Mouse (Mus musculus): ENCODE data around the gene Ctsw. TPM values are rescaled to one million over a fixed set of nuclear protein-coding genes. Genes with fewer than 3 reads are reported as not detected.

Ctsw gene
- total and polyA plus RNA-seq, 2 experiments from 2014 or later: 1.2 to 2.0 TPM

- Histone ChIP-seq H3K4me3 (ENCODE audit: low read length) (no peak overlapping the region), H3K4me2 (ENCODE audit: low read depth, low read length) (no peak overlapping the region), H3K4me1 (ENCODE audit: insufficient read depth, low read length) (peaks cover 7% of the 10 kb centered on the region), H3K9me3 (ENCODE audit: low read length) (no peaks in the 10 kb centered on the region), H3K9ac (replicated peaks; ENCODE audit: low read length) (no peak overlapping the region), H3K36me3 (ENCODE audit: insufficient read depth, low read length) (no peaks in the 10 kb centered on the region), H3K27me3 (ENCODE audit: insufficient read depth, low read length) (no peaks in the 10 kb centered on the region), H3K27ac (no peak overlapping the region)
- 82% methylated on average over 3 of the region's 3 CpGs for WGBS
- peak; percentile 33 for TF ChIP-seq CTCF (IDR thresholded peaks at IDR 0.05; ENCODE audit: low read depth)
- no peak for ATAC-seq
- DNase-seq (ENCODE audit: low spot score): no peak
These were observed 4.5 kb upstream of the Ctsw start for GRCm38 (mm10) chr19:5472857-5473256.

GRCm38 (mm10) chr19:5471846-5472245 lies 3.5 kb upstream of the Ctsw start:
- H3K9me3 ChIP-seq (ENCODE audit: low read length): no peaks in the 10 kb centered on the region
- no peak for TF ChIP-seq CTCF (IDR thresholded peaks at IDR 0.05; ENCODE audit: low read depth)
- WGBS: 33% methylated on average over 5 of the region's 5 CpGs
- DNase-seq (ENCODE audit: low spot score) (no peak), ATAC-seq (no peak)
- peaks cover 7% of the 10 kb centered on the region for H3K4me1 ChIP-seq (ENCODE audit: insufficient read depth, low read length)
- no peaks in the 10 kb centered on the region for H3K27me3 ChIP-seq (ENCODE audit: insufficient read depth, low read length)
- no peak overlapping the region for H3K9ac ChIP-seq (replicated peaks; ENCODE audit: low read length)
- no peak overlapping the region for H3K4me3 ChIP-seq (ENCODE audit: low read length)
- no peak overlapping the region for H3K27ac ChIP-seq
- no peak overlapping the region for H3K4me2 ChIP-seq (ENCODE audit: low read depth, low read length)
- peaks cover 9% of the 10 kb centered on the region; the same call in 1 of the 2 replicates for H3K36me3 ChIP-seq (ENCODE audit: insufficient read depth, low read length)

GRCm38 (mm10) chr19:5466916-5467500 lies 1.3 kb downstream of the Ctsw start:
- WGBS: 91% methylated on average over 6 of the region's 6 CpGs
- Histone ChIP-seq H3K4me3 (ENCODE audit: low read length) (no peak overlapping the region), H3K9me3 (ENCODE audit: low read length) (no peaks in the 10 kb centered on the region), H3K27me3 (ENCODE audit: insufficient read depth, low read length) (no peaks in the 10 kb centered on the region), H3K4me2 (ENCODE audit: low read depth, low read length) (no peak overlapping the region), H3K4me1 (ENCODE audit: insufficient read depth, low read length) (no peaks in the 10 kb centered on the region), H3K36me3 (ENCODE audit: insufficient read depth, low read length) (peaks cover 35% of the 10 kb centered on the region), H3K9ac (replicated peaks; ENCODE audit: low read length) (no peak overlapping the region), H3K27ac (no peak overlapping the region)
- ATAC-seq (no peak), DNase-seq (ENCODE audit: low spot score) (no peak)
- no peak for TF ChIP-seq CTCF (IDR thresholded peaks at IDR 0.05; ENCODE audit: low read depth)

GRCm38 (mm10) chr19:5465037-5465436 lies 3.3 kb downstream of the Ctsw start:
- Histone ChIP-seq H3K36me3 (ENCODE audit: insufficient read depth, low read length) (peaks cover 35% of the 10 kb centered on the region), H3K4me2 (ENCODE audit: low read depth, low read length) (no peak overlapping the region), H3K4me1 (ENCODE audit: insufficient read depth, low read length) (peaks cover 8% of the 10 kb centered on the region), H3K4me3 (ENCODE audit: low read length) (no peak overlapping the region), H3K9me3 (ENCODE audit: low read length) (no peaks in the 10 kb centered on the region), H3K27me3 (ENCODE audit: insufficient read depth, low read length) (no peaks in the 10 kb centered on the region), H3K9ac (replicated peaks; ENCODE audit: low read length) (no peak overlapping the region), H3K27ac (no peak overlapping the region)
- 94% methylated on average over 8 of the region's 8 CpGs for WGBS
- ATAC-seq (no peak), DNase-seq (ENCODE audit: low spot score) (no peak)
- TF ChIP-seq CTCF (IDR thresholded peaks at IDR 0.05; ENCODE audit: low read depth): no peak

- peak; percentile 44 for ATAC-seq
- WGBS: 28% methylated on average over 15 of the region's 15 CpGs
- Histone ChIP-seq H3K36me3 (ENCODE audit: insufficient read depth, low read length) (peaks cover 35% of the 10 kb centered on the region), H3K4me1 (ENCODE audit: insufficient read depth, low read length) (peaks cover 8% of the 10 kb centered on the region), H3K4me3 (ENCODE audit: low read length) (0 out of 2 replicates have a peak overlapping the region, but pooled peaks have one; percentile 16), H3K9ac (replicated peaks; ENCODE audit: low read length) (0 out of 2 replicates have a peak overlapping the region, but pooled peaks have one; percentile 19), H3K27me3 (ENCODE audit: insufficient read depth, low read length) (no peaks in the 10 kb centered on the region), H3K4me2 (ENCODE audit: low read depth, low read length) (peak overlapping the region; percentile 45), H3K27ac (peak overlapping the region; percentile 43), H3K9me3 (ENCODE audit: low read length) (no peaks in the 10 kb centered on the region)
- TF ChIP-seq CTCF (IDR thresholded peaks at IDR 0.05; ENCODE audit: low read depth): peak; percentile 93
- DNase-seq (ENCODE audit: low spot score): peak; percentile 86
These were observed 4.3 kb downstream of the Ctsw start for GRCm38 (mm10) chr19:5463791-5464562.

- Histone ChIP-seq H3K9ac (replicated peaks; ENCODE audit: low read length) (no peak overlapping the region), H3K9me3 (ENCODE audit: low read length) (no peaks in the 10 kb centered on the region), H3K4me3 (ENCODE audit: low read length) (no peak overlapping the region), H3K4me1 (ENCODE audit: insufficient read depth, low read length) (peaks cover 8% of the 10 kb centered on the region), H3K27ac (no peak overlapping the region), H3K36me3 (ENCODE audit: insufficient read depth, low read length) (peaks cover 35% of the 10 kb centered on the region), H3K27me3 (ENCODE audit: insufficient read depth, low read length) (no peaks in the 10 kb centered on the region), H3K4me2 (ENCODE audit: low read depth, low read length) (no peak overlapping the region)
- no peak for TF ChIP-seq CTCF (IDR thresholded peaks at IDR 0.05; ENCODE audit: low read depth)
- ATAC-seq (no peak), DNase-seq (ENCODE audit: low spot score) (no peak)
- 90% methylated on average over 9 of the region's 9 CpGs for WGBS
These were observed 5.1 kb downstream of the Ctsw start for GRCm38 (mm10) chr19:5463212-5463611.

GRCm38 (mm10) chr19:5461411-5461810 lies 6.9 kb downstream of the Ctsw start:
- Histone ChIP-seq H3K4me1 (ENCODE audit: insufficient read depth, low read length) (peaks cover 13% of the 10 kb centered on the region), H3K27me3 (ENCODE audit: insufficient read depth, low read length) (no peaks in the 10 kb centered on the region), H3K36me3 (ENCODE audit: insufficient read depth, low read length) (peaks cover 25% of the 10 kb centered on the region), H3K4me3 (ENCODE audit: low read length) (peak overlapping the region; percentile 62), H3K4me2 (ENCODE audit: low read depth, low read length) (peak overlapping the region; percentile 79), H3K9ac (replicated peaks; ENCODE audit: low read length) (peak overlapping the region; percentile 73), H3K9me3 (ENCODE audit: low read length) (no peaks in the 10 kb centered on the region), H3K27ac (no peak overlapping the region)
- WGBS: 81% methylated on average over 6 of the region's 6 CpGs
- DNase-seq (ENCODE audit: low spot score): no peak
- no peak for ATAC-seq
- TF ChIP-seq CTCF (IDR thresholded peaks at IDR 0.05; ENCODE audit: low read depth): no peak

Data from hindbrain, postnatal 0 days (tissue).